In the genomic region with DNA sequence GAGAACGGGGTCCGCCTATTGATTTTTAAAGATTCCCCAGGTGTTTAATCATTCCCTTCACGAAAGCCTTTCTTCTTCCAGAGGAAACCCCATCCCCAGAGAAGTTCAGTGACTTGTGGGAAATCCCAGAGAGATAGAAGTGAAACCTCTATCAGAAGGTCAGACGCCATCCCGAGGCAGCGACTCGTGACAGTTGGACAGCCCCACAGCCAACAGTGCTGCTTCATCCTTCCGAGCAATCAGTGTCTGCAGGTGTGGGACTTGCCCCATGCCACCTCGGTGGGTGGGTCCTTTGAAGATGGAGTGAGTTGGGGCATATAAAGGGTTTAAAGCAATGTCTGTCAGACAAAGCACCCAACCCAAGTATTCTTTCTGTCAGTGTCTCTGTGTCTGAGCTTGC, we compare ENCODE assay signal across 26 mouse cellular contexts.
DNase-seq lines count a peak whose midpoint lies in the region; ATAC-seq and TF ChIP-seq lines count a peak whose summit lies in the region.
"Had no signal": no experiment of that assay in that cellular context is flagged by ENCODE, and none has a peak within 500 bp of the region (broad histone marks: within the 10 kb centered on the region; RNA-seq: fewer than 3 reads in every experiment).

No protein-coding gene starts in this region.

- H3K27ac ChIP-seq in CH12.LX (ENCODE audit: insufficient read depth, low read depth), result no peak overlapping the region; the same call in 1 of the 2 replicates
- no peak overlapping the region for H3K27ac ChIP-seq in hindbrain, embryonic 11.5 days (ENCODE audit: low read depth, low read length)
- H3K27ac ChIP-seq: embryonic facial prominence, embryonic 10.5 days; embryonic facial prominence, embryonic 13.5 days; forebrain, embryonic 12.5 days; forebrain, embryonic 15.5 days; heart, adult 2 months; heart, embryonic 10.5 days; heart, embryonic 13.5 days; hindbrain, embryonic 12.5 days; hindbrain, embryonic 15.5 days had no signal

- no peak for TF ChIP-seq CTCF in CH12.LX (conservative IDR thresholded peaks at IDR 0.05 in 1 of 2, IDR thresholded peaks at IDR 0.05 in 1 of 2; ENCODE audit: low read depth in 2 of 2, low read length in 2 of 2)

- peak overlapping the region; percentile 63 for H3K4me2 ChIP-seq in CH12.LX (ENCODE audit: insufficient read depth, low read depth, poor library complexity, severe bottlenecking)
- no peak overlapping the region for H3K4me2 ChIP-seq in hindbrain, embryonic 11.5 days (replicated peaks; ENCODE audit: low read depth, low read length)
- H3K4me2 ChIP-seq: embryonic facial prominence, embryonic 13.5 days; forebrain, embryonic 12.5 days; forebrain, embryonic 15.5 days; heart, embryonic 13.5 days; hindbrain, embryonic 12.5 days; hindbrain, embryonic 15.5 days had no signal

- no peak overlapping the region for H3K4me3 ChIP-seq in CH12.LX (replicated peaks in 1 of 3; ENCODE audit: low read depth in 2 of 3, low read length in 2 of 3, poor library complexity in 1 of 3)
- H3K4me3 ChIP-seq in hindbrain, embryonic 11.5 days (ENCODE audit: low read depth, low read length), result no peak overlapping the region
- H3K4me3 ChIP-seq: embryonic facial prominence, embryonic 10.5 days; embryonic facial prominence, embryonic 13.5 days; erythroblast, embryonic 14.5 days; forebrain, embryonic 12.5 days; forebrain, embryonic 15.5 days; heart, adult 2 months; heart, embryonic 10.5 days; heart, embryonic 13.5 days; hindbrain, embryonic 12.5 days; hindbrain, embryonic 15.5 days had no signal

- peaks cover 15 to 50% of the 10 kb centered on the region in 2 experiments for H3K4me1 ChIP-seq in CH12.LX (ENCODE audit: control insufficient read depth in 1 of 2, insufficient read depth in 2 of 2)
- H3K4me1 ChIP-seq in hindbrain, embryonic 11.5 days (replicated peaks; ENCODE audit: control insufficient read depth, insufficient read depth, low read length), result no peaks in the 10 kb centered on the region
- H3K4me1 ChIP-seq: heart, embryonic 13.5 days had no signal

- no peak for TF ChIP-seq RAD21 in CH12.LX (IDR thresholded peaks at IDR 0.05; ENCODE audit: low read depth, low read length)

- H3K27me3 ChIP-seq in CH12.LX (replicated peaks), result no peaks in the 10 kb centered on the region
- no peaks in the 10 kb centered on the region for H3K27me3 ChIP-seq in hindbrain, embryonic 11.5 days (ENCODE audit: control insufficient read depth, insufficient read depth, low read length)
- H3K27me3 ChIP-seq: embryonic facial prominence, embryonic 13.5 days; forebrain, embryonic 15.5 days; heart, embryonic 13.5 days; hindbrain, embryonic 15.5 days had no signal

- WGBS in hindbrain, embryonic 11.5 days, result 81% methylated on average over 9 of the region's 9 CpGs

- H3K9me3 ChIP-seq in CH12.LX (replicated peaks; ENCODE audit: low read length), result no peaks in the 10 kb centered on the region
- no peaks in the 10 kb centered on the region for H3K9me3 ChIP-seq in hindbrain, embryonic 11.5 days (ENCODE audit: control insufficient read depth, low read length)
- H3K9me3 ChIP-seq: embryonic facial prominence, embryonic 10.5 days; embryonic facial prominence, embryonic 13.5 days; forebrain, embryonic 12.5 days; forebrain, embryonic 15.5 days; heart, embryonic 10.5 days; heart, embryonic 13.5 days; hindbrain, embryonic 12.5 days; hindbrain, embryonic 15.5 days had no signal

- no peak for TF ChIP-seq POLR2A in CH12.LX (IDR thresholded peaks at IDR 0.05; ENCODE audit: low read depth, low read length)

- no peak for ATAC-seq in hindbrain, embryonic 11.5 days (ENCODE audit: low FRiP score)
- ATAC-seq: forebrain, embryonic 15.5 days had no signal

- H3K36me3 ChIP-seq in CH12.LX (replicated peaks in 1 of 2; ENCODE audit: control insufficient read depth in 1 of 2, insufficient read depth in 1 of 2, low read length in 1 of 2), result peaks cover 0 to 3% of the 10 kb centered on the region in 2 experiments
- H3K36me3 ChIP-seq in hindbrain, embryonic 11.5 days (ENCODE audit: control insufficient read depth, insufficient read depth, low read length), result no peaks in the 10 kb centered on the region
- H3K36me3 ChIP-seq: embryonic facial prominence, embryonic 10.5 days; embryonic facial prominence, embryonic 13.5 days; forebrain, embryonic 12.5 days; forebrain, embryonic 15.5 days; heart, embryonic 10.5 days; heart, embryonic 13.5 days; hindbrain, embryonic 12.5 days; hindbrain, embryonic 15.5 days had no signal

- TF ChIP-seq EP300 in CH12.LX (IDR thresholded peaks at IDR 0.05; ENCODE audit: low read length), result peak; percentile 53; the same call in 1 of the 2 replicates

- H3K79me2 ChIP-seq in CH12.LX (replicated peaks; ENCODE audit: control insufficient read depth, extremely low read depth, insufficient read depth, poor library complexity, severe bottlenecking), result no peaks in the 10 kb centered on the region

- in situ Hi-C loops in CH12.LX (cut with MboI; ENCODE audit: low pct_ligation_motif_present, low pct_unique_long_range_greater_than_20kb, low sequenced_read_pairs), result no loop called here

- DNase-seq in A20 (ENCODE audit: low read depth, low spot score) (peak; percentile 87), CH12.LX (ENCODE audit: extremely low read depth) (peak; percentile 75)
- DNase-seq in thymus, postnatal 0 days (ENCODE audit: low spot score), result peak; percentile 24
- peak; percentile 35 for DNase-seq in thymus, postnatal 25 days
- no peak for DNase-seq in hindbrain, embryonic 11.5 days (ENCODE audit: low spot score)
- DNase-seq in layer of hippocampus, postnatal 36 days, result no peak
- no peak for DNase-seq in B cell, adult 2 months
- DNase-seq in cerebellum, postnatal 36 days, result no peak
- DNase-seq: adrenal gland, postnatal 25 days; cerebellum, adult 18-20 months; cerebellum, adult 9-10 months; cerebellum, postnatal 25 days; embryo, embryonic 11 days; gastrocnemius, postnatal 25 days; heart, adult 2 months; heart, postnatal 14 days; heart, postnatal 4 days had no signal

- H3K9ac ChIP-seq in CH12.LX (ENCODE audit: insufficient read depth, low read depth), result no peak overlapping the region
- H3K9ac ChIP-seq in hindbrain, embryonic 11.5 days (ENCODE audit: low read depth, low read length), result no peak overlapping the region
- H3K9ac ChIP-seq: embryonic facial prominence, embryonic 13.5 days; forebrain, embryonic 12.5 days; forebrain, embryonic 15.5 days; heart, embryonic 13.5 days; hindbrain, embryonic 12.5 days; hindbrain, embryonic 15.5 days had no signal

- dilution Hi-C loops in CH12.LX (cut with MboI; ENCODE audit: extremely low pct_ligation_motif_present, extremely low pct_unique_long_range_greater_than_20kb, low sequenced_read_pairs), result no loop called here

TF ChIP-seq in CH12.LX, 34 proteins besides CTCF, POLR2A, EP300 and RAD21:
- TF ChIP-seq BHLHE40 (IDR thresholded peaks at IDR 0.05; ENCODE audit: low read depth, low read length) (peak; percentile 87), ETS1 (conservative IDR thresholded peaks at IDR 0.05; ENCODE audit: low read depth, low read length) (peak; percentile 80), MYC (IDR thresholded peaks at IDR 0.05; ENCODE audit: low read depth, low read length) (0 out of 2 replicates have a peak, but pooled peaks have one; percentile 20), IRF4 (IDR thresholded peaks at IDR 0.05; ENCODE audit: low read depth, low read length) (peak; percentile 80), SMC3 (IDR thresholded peaks at IDR 0.05; ENCODE audit: low read depth, low read length) (no peak), TCF12 (IDR thresholded peaks at IDR 0.05; ENCODE audit: low read depth, low read length) (peak; percentile 77), MEF2A (IDR thresholded peaks at IDR 0.05; ENCODE audit: borderline replicate concordance, low read depth, low read length) (peak; percentile 77), TBP (conservative IDR thresholded peaks at IDR 0.05; ENCODE audit: low read depth, low read length) (0 out of 2 replicates have a peak, but pooled peaks have one; percentile 38), ZC3H11A (IDR thresholded peaks at IDR 0.05; ENCODE audit: low read depth, low read length) (no peak), MAX (IDR thresholded peaks at IDR 0.05; ENCODE audit: low read length) (no peak; the same call in 1 of the 2 replicates)

Comparison
In these comparisons a context has a peak if more than half of its experiments do, and no peak if none do; other contexts are left out.
1. DNase-seq: peak in A20 (single experiment), CH12.LX (single experiment), thymus, postnatal 0 days (single experiment) and thymus, postnatal 25 days (single experiment); none in hindbrain, embryonic 11.5 days (single experiment), layer of hippocampus, postnatal 36 days (0 of 2), B cell, adult 2 months (0 of 2) and cerebellum, postnatal 36 days (0 of 2).